Mouse (Mus musculus): ENCODE results near the gene Sgcb. TPM values are rescaled to one million over a fixed set of nuclear protein-coding genes. Genes with fewer than 3 reads are reported as not detected.
"Not testable (repeated sequence)": the region's sequence is repeated elsewhere in the genome, so short reads cannot be mapped to it uniquely, and the experiment has no call there.

The Sgcb gene
- total and polyA plus RNA-seq, 3 experiments = 43.2 to 113 (median 101) TPM

- H3K79me2 ChIP-seq (replicated peaks; ENCODE audit: control insufficient read depth, insufficient read depth, low read length) = no peaks in the 10 kb centered on the region
- 45% methylated on average over 7 of the region's 7 CpGs for WGBS
- H3K4me1 ChIP-seq (ENCODE audit: control insufficient read depth, insufficient read depth, low read length) = no peaks in the 10 kb centered on the region
- no peaks in the 10 kb centered on the region for H3K27me3 ChIP-seq (ENCODE audit: control insufficient read depth, insufficient read depth, low read length)
- H3K4me3 ChIP-seq = no peak overlapping the region
- H3K36me3 ChIP-seq (ENCODE audit: control insufficient read depth, insufficient read depth, low read length) = no peaks in the 10 kb centered on the region
- intact Hi-C loops (cut with DNase I) = no loop called here
- no peak for DNase-seq
- H3K9ac ChIP-seq (ENCODE audit: low read depth, low read length) = no peak overlapping the region
- TF ChIP-seq EP300 (IDR thresholded peaks at IDR 0.05; ENCODE audit: insufficient read depth, low read depth, low read length) (no peak), CTCF (IDR thresholded peaks at IDR 0.05) (no peak), POLR2A (IDR thresholded peaks at IDR 0.05; ENCODE audit: insufficient read depth, low read depth, low read length) (no peak)
- no peak overlapping the region for H3K27ac ChIP-seq
Observed at GRCm38 (mm10) chr5:73585212-73586115, 62.1 kb downstream of the Sgcb start.

GRCm38 (mm10) chr5:73584011-73584410, 63.6 kb downstream of the Sgcb start:
- H3K36me3 ChIP-seq (ENCODE audit: control insufficient read depth, insufficient read depth, low read length); H3K27me3 ChIP-seq (ENCODE audit: control insufficient read depth, insufficient read depth, low read length); H3K4me3 ChIP-seq; intact Hi-C loops (cut with DNase I); H3K9ac ChIP-seq (ENCODE audit: low read depth, low read length); H3K79me2 ChIP-seq (replicated peaks; ENCODE audit: control insufficient read depth, insufficient read depth, low read length); H3K27ac ChIP-seq; H3K4me1 ChIP-seq (ENCODE audit: control insufficient read depth, insufficient read depth, low read length); DNase-seq: not testable (repeated sequence)
- 67% methylated on average over 6 of the region's 6 CpGs for WGBS

Other genes with a start within 250 kb of the Sgcb start
- gene Cwh43, start 241.7 kb downstream of the Sgcb start, total RNA-seq (2021) = not detected
- gene Cwh43, start 241.7 kb downstream of the Sgcb start, polyA plus RNA-seq (2012; rRNA removed) = not detected in 2 replicates
- 10 to 100 TPM; 17.2 to 17.4 TPM for gene Dcun1d4, start 166.8 kb downstream of the Sgcb start, total RNA-seq (2021)
- gene Dcun1d4, start 166.8 kb downstream of the Sgcb start, polyA plus RNA-seq (2012; rRNA removed) = 4.7 and 9.6 TPM in 2 replicates
- not detected for gene Lrrc66, start 15.3 kb downstream of the Sgcb start, total RNA-seq (2021)
- gene Lrrc66, start 15.3 kb downstream of the Sgcb start, polyA plus RNA-seq (2012; rRNA removed) = 0.04 TPM in 1 of 2 replicates, not detected in the other
- under 1 TPM; 0.21 to 0.30 TPM for gene Spata18, start 3.6 kb upstream of the Sgcb start, total RNA-seq (2021)
- 0.91 and 1.3 TPM in 2 replicates for gene Spata18, start 3.6 kb upstream of the Sgcb start, polyA plus RNA-seq (2012; rRNA removed)

Data from heart, adult 2 months (tissue).